Mouse (Mus musculus): ENCODE measurements at regions not wholly inside any gene's neighbourhood (a gene's known extent, or its start where the extent isn't known, plus 50 kb on each side); places are given as distances from the start of the nearest gene placed in this dataset.

- H3K4me2 ChIP-seq (replicated peaks), result no peak overlapping the region
- 67% methylated on average over 3 of the region's 3 CpGs for WGBS
- no peak overlapping the region for H3K27ac ChIP-seq
- no peak for ATAC-seq (ENCODE audit: insufficient number of reproducible peaks, insufficient read depth, low FRiP score, low TSS enrichment)
- no peak overlapping the region for H3K4me3 ChIP-seq
- no peaks in the 10 kb centered on the region for H3K9me3 ChIP-seq
- no peaks in the 10 kb centered on the region for H3K27me3 ChIP-seq
- H3K4me1 ChIP-seq, result no peaks in the 10 kb centered on the region
- H3K36me3 ChIP-seq, result no peaks in the 10 kb centered on the region
- H3K9ac ChIP-seq, result no peak overlapping the region
Measured at GRCm38 (mm10) chr7:117285206-117285605, 95.6 kb upstream of the Xylt1 start.

- 77% methylated on average over 5 of the region's 5 CpGs for WGBS
- H3K4me2 ChIP-seq (replicated peaks), result no peak overlapping the region
- H3K27ac ChIP-seq, result no peak overlapping the region
Measured at GRCm38 (mm10) chr7:117285985-117286384, 94.8 kb upstream of the Xylt1 start.

GRCm38 (mm10) chr7:117303705-117304104, 77.1 kb upstream of the Xylt1 start:
- ATAC-seq (ENCODE audit: insufficient number of reproducible peaks, insufficient read depth, low FRiP score, low TSS enrichment), result no peak
- no peak overlapping the region for H3K27ac ChIP-seq

More at GRCm38 (mm10) chr7:117285985-117286384, 94.8 kb upstream of the Xylt1 start:
- Histone ChIP-seq H3K4me3 (no peak overlapping the region), H3K4me1 (no peaks in the 10 kb centered on the region), H3K9ac (no peak overlapping the region), H3K36me3 (no peaks in the 10 kb centered on the region), H3K27me3 (no peaks in the 10 kb centered on the region), H3K9me3 (no peaks in the 10 kb centered on the region)
- ATAC-seq (ENCODE audit: insufficient number of reproducible peaks, insufficient read depth, low FRiP score, low TSS enrichment), result no peak

GRCm38 (mm10) chr7:117310586-117311200, 70.1 kb upstream of the Xylt1 start:
- no peak overlapping the region for H3K4me2 ChIP-seq (replicated peaks)
- H3K9me3 ChIP-seq, result no peaks in the 10 kb centered on the region
- no peak for ATAC-seq (ENCODE audit: insufficient number of reproducible peaks, insufficient read depth, low FRiP score, low TSS enrichment)
- H3K27me3 ChIP-seq, result no peaks in the 10 kb centered on the region
- no peaks in the 10 kb centered on the region for H3K36me3 ChIP-seq
- no peak overlapping the region for H3K4me3 ChIP-seq
- no peak overlapping the region for H3K9ac ChIP-seq
- H3K27ac ChIP-seq, result no peak overlapping the region
- H3K4me1 ChIP-seq, result no peaks in the 10 kb centered on the region
- WGBS, result 81% methylated on average over 2 of the region's 2 CpGs

More at GRCm38 (mm10) chr7:117303705-117304104, 77.1 kb upstream of the Xylt1 start:
- 36% methylated on average over 2 of the region's 2 CpGs for WGBS
- Histone ChIP-seq H3K4me1 (no peaks in the 10 kb centered on the region), H3K27me3 (no peaks in the 10 kb centered on the region), H3K9ac (no peak overlapping the region), H3K9me3 (no peaks in the 10 kb centered on the region), H3K4me2 (replicated peaks) (no peak overlapping the region), H3K4me3 (no peak overlapping the region), H3K36me3 (no peaks in the 10 kb centered on the region)

GRCm38 (mm10) chr7:117311316-117311715, 69.5 kb upstream of the Xylt1 start:
- no peaks in the 10 kb centered on the region for H3K27me3 ChIP-seq
- H3K4me3 ChIP-seq, result no peak overlapping the region
- H3K9me3 ChIP-seq, result no peaks in the 10 kb centered on the region
- WGBS, result 68% methylated on average over 4 of the region's 4 CpGs
- H3K4me1 ChIP-seq, result no peaks in the 10 kb centered on the region
- no peak overlapping the region for H3K9ac ChIP-seq
- ATAC-seq (ENCODE audit: insufficient number of reproducible peaks, insufficient read depth, low FRiP score, low TSS enrichment), result no peak
- no peak overlapping the region for H3K27ac ChIP-seq
- no peaks in the 10 kb centered on the region for H3K36me3 ChIP-seq
- no peak overlapping the region for H3K4me2 ChIP-seq (replicated peaks)

GRCm38 (mm10) chr7:117316126-117316805, 64.5 kb upstream of the Xylt1 start:
- 82% methylated on average over 5 of the region's 5 CpGs for WGBS
- Histone ChIP-seq H3K27me3 (no peaks in the 10 kb centered on the region), H3K9ac (no peak overlapping the region), H3K9me3 (no peaks in the 10 kb centered on the region), H3K27ac (no peak overlapping the region), H3K36me3 (no peaks in the 10 kb centered on the region), H3K4me2 (replicated peaks) (no peak overlapping the region), H3K4me1 (no peaks in the 10 kb centered on the region), H3K4me3 (no peak overlapping the region)
- no peak for ATAC-seq (ENCODE audit: insufficient number of reproducible peaks, insufficient read depth, low FRiP score, low TSS enrichment)

- Histone ChIP-seq H3K4me1 (no peaks in the 10 kb centered on the region), H3K4me2 (replicated peaks) (no peak overlapping the region), H3K9ac (no peak overlapping the region), H3K9me3 (no peaks in the 10 kb centered on the region), H3K27ac (no peak overlapping the region), H3K36me3 (no peaks in the 10 kb centered on the region), H3K27me3 (no peaks in the 10 kb centered on the region), H3K4me3 (no peak overlapping the region)
- 75% methylated on average over 2 of the region's 2 CpGs for WGBS
- ATAC-seq (ENCODE audit: insufficient number of reproducible peaks, insufficient read depth, low FRiP score, low TSS enrichment), result no peak
Measured at GRCm38 (mm10) chr7:117317362-117317761, 63.4 kb upstream of the Xylt1 start.

- H3K27ac ChIP-seq, result no peak overlapping the region
- WGBS, result 64% methylated on average over 6 of the region's 6 CpGs
- ATAC-seq (ENCODE audit: insufficient number of reproducible peaks, insufficient read depth, low FRiP score, low TSS enrichment), result no peak
Measured at GRCm38 (mm10) chr7:117320552-117320951, 60.2 kb upstream of the Xylt1 start.

More at GRCm38 (mm10) chr7:117320552-117320951, 60.2 kb upstream of the Xylt1 start:
- no peak overlapping the region for H3K4me3 ChIP-seq
- no peaks in the 10 kb centered on the region for H3K4me1 ChIP-seq
- H3K9me3 ChIP-seq, result no peaks in the 10 kb centered on the region
- no peak overlapping the region for H3K9ac ChIP-seq
- H3K27me3 ChIP-seq, result no peaks in the 10 kb centered on the region
- no peak overlapping the region for H3K4me2 ChIP-seq (replicated peaks)
- no peaks in the 10 kb centered on the region for H3K36me3 ChIP-seq
